Mouse (Mus musculus) bone marrow macrophage, adult 2 months (primary cell): ENCODE results near the gene Ndufb8.

ENCODE experiments used
- CTCF ChIP-seq: IDR thresholded peaks from 2 replicates; pipeline ENCODE4 v1.5.1; 2012; ENCODE audit warnings: low read depth, mild to moderate bottlenecking, low read length, moderate library complexity
- POLR2A ChIP-seq: IDR thresholded peaks from 2 replicates; pipeline ENCODE4 v1.6.1; 2012; ENCODE audit warnings: mild to moderate bottlenecking, low read depth, low read length, borderline replicate concordance

- TF ChIP-seq CTCF (peak; percentile 95), POLR2A (no peak)
These were observed 27.5 kb upstream of the Ndufb8 start for GRCm38 (mm10) chr19:44582638-44583309.
